In the genomic region with DNA sequence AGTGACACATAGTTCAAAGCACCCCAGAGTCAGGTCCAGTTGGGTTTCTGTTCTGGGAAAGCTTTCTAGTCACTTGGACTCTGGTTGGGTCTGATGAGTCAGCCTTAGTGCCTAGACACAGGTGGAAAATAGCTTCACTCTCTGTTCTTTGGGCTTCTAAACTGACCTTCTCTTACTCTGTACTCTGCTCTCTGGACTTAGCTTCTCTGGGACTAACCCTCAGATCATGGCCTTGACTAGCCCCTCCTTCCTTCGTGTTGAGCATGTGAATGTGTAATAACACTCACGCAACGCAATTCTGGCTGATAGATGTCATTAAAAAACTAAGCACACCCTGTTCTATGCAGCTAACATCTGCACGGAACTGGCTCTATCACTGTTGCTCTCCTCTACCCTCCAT, we compare ENCODE assay signal across 22 mouse cellular contexts.
"Had no signal": no experiment of that assay in that cellular context is flagged by ENCODE, and none has a peak within 500 bp of the region (broad histone marks: within the 10 kb centered on the region; RNA-seq: fewer than 3 reads in every experiment).

No protein-coding gene starts in this region.

- H3K27me3 ChIP-seq: lung, embryonic 15.5 days; megakaryocyte, embryonic 14.5 days; midbrain, embryonic 13.5 days; neural tube, embryonic 13.5 days had no signal

- H3K4me2 ChIP-seq: liver, embryonic 11.5 days; lung, embryonic 15.5 days; midbrain, embryonic 13.5 days; neural tube, embryonic 13.5 days had no signal

- DNase-seq: kidney, adult 9 months; kidney, postnatal 14 days; layer of hippocampus, postnatal 36 days; lung, adult 18-20 months; lung, postnatal 10 days; lung, postnatal 36 days; retina, postnatal 1 day; right cerebral cortex, postnatal 25 days; thymus, adult 2 months; thymus, postnatal 14 days; thymus, postnatal 4 days had no signal

- H3K9me3 ChIP-seq: lung, embryonic 15.5 days; megakaryocyte, embryonic 14.5 days; midbrain, embryonic 10.5 days; midbrain, embryonic 13.5 days; neural tube, embryonic 13.5 days had no signal

- ATAC-seq: midbrain, embryonic 13.5 days; midbrain, embryonic 16.5 days had no signal

- H3K27ac ChIP-seq: left cerebral cortex, adult 2 months; liver, embryonic 14.5 days; lung, embryonic 15.5 days; midbrain, embryonic 10.5 days; midbrain, embryonic 13.5 days; neural tube, embryonic 13.5 days; stomach, postnatal 0 days had no signal

- H3K4me1 ChIP-seq: midbrain, embryonic 13.5 days had no signal

- H3K4me3 ChIP-seq: left cerebral cortex, adult 2 months; lung, embryonic 15.5 days; megakaryocyte, embryonic 14.5 days; midbrain, embryonic 10.5 days; midbrain, embryonic 13.5 days; myocyte; neural tube, embryonic 13.5 days had no signal

- H3K9ac ChIP-seq: liver, embryonic 14.5 days; lung, embryonic 15.5 days; midbrain, embryonic 13.5 days; neural tube, embryonic 13.5 days had no signal

- H3K36me3 ChIP-seq: lung, embryonic 15.5 days; midbrain, embryonic 10.5 days; midbrain, embryonic 13.5 days; neural tube, embryonic 13.5 days had no signal
